Mouse (Mus musculus) testis, postnatal 10 days (tissue): ENCODE measurements around the gene Vmn1r62.
"Not testable (repeated sequence)": the region's sequence is repeated elsewhere in the genome, so short reads cannot be mapped to it uniquely, and the experiment has no call there.

Experiments
- DNase-seq: peaks from one replicate; pipeline ENCODE4 v3.0.0; 2021; ENCODE audit warnings: low spot score

The Vmn1r62 gene

DNA sequence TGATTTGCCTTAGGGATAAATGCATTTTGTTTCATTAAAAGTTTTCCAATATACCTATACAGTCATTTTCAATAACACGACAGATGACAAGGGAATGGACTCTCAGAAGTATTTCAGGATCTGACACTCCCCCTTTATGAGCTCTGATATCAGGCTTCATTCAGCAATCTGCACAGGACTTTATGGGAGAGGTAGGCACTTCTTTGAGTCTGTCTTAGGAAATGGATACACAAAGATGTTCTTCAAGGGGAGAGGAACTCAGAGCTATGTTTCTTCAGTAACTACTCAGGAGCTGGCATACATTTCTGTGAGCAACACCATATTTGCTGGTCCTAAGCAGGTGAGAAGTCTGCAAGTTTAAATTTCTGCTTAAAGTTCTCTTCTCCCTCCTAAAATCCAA, at the start of gene Vmn1r62:
TSS of gene Vmn1r62 (plus strand) at position 301 of the 400 bp plus-strand sequence.
- not testable (repeated sequence) for DNase-seq
